Mouse (Mus musculus) lung, adult 2 months (tissue): ENCODE measurements at regions not wholly inside any gene's neighbourhood (a gene's known extent, or its start where the extent isn't known, plus 50 kb on each side); places are given as distances from the start of the nearest gene placed in this dataset.

Experiments
- CTCF ChIP-seq: fragments of 200-500 bp; IDR thresholded peaks from 2 replicates; pipeline ENCODE4 v1.5.1; 2011; ENCODE audit warnings: mild to moderate bottlenecking, low read length, control low read depth; ENCODE audit not compliant: insufficient read depth
- POLR2A ChIP-seq: fragments of 200-500 bp; IDR thresholded peaks from 2 replicates; pipeline ENCODE4 v1.6.1; 2011; ENCODE audit warnings: low read depth, mild to moderate bottlenecking, control low read depth, low read length, borderline replicate concordance; ENCODE audit errors: extremely low read depth

DNA sequence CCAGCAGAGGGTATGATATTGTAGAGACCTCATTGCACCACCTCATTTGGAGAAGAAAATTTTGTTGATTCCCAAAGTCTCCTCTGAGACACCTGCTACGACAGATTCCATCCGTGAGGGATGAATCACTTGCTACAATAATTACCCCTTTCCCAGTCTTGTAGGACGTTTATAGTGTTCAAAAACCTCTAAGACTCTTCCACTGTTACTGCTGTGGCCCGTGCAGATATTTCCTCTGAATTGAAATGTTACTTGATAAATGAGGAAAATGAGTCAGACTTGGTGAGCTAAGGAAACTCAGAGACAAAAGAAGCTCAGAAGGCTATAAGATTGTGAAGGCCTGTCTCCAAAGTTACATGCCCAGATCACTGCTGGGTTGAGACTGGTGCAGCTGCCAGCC is 700.0 kb downstream of the Pdcd6ip start:
- TF ChIP-seq POLR2A, result no peak
- no peak for TF ChIP-seq CTCF
